Mouse (Mus musculus) hindlimb bud, embryonic 11.5 days (tissue): Measurements from ENCODE around the gene Ngdn.
A peak's percentile ranks its signal among the peaks of the same experiment; 100 is the strongest.
"Not testable (repeated sequence)": the region's sequence is repeated elsewhere in the genome, so short reads cannot be mapped to it uniquely, and the experiment has no call there.

Source experiments
- DNase-seq: peaks from one replicate; pipeline ENCODE4 v3.0.0-alpha.2; 2012; ENCODE audit warnings: low read depth, low spot score; ENCODE audit errors: extremely low spot score

Ngdn gene

GRCm38 (mm10) chr14:54998680-54999079 lies 16.6 kb upstream of the Ngdn start:
- DNase-seq: no peak

DNA sequence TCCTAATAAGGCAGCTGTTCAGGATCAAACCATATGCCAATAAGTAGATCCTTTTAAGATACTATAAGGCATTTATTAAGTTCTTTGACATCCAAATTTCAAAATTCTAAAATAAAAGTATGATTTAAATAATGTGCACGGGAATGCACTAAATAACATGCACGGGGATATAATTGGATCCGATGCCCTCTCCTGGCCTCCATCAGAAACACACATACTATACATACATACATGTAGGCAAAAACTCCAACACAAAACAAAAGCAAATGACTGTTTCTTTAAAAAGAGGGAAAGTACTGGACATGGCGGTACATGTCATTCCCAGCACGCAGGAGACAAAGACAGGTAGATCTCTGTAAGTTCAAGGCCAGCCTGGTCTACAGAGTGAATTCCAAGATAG lies 15.4 kb upstream of the Ngdn start:
- not testable (repeated sequence) for DNase-seq

DNA sequence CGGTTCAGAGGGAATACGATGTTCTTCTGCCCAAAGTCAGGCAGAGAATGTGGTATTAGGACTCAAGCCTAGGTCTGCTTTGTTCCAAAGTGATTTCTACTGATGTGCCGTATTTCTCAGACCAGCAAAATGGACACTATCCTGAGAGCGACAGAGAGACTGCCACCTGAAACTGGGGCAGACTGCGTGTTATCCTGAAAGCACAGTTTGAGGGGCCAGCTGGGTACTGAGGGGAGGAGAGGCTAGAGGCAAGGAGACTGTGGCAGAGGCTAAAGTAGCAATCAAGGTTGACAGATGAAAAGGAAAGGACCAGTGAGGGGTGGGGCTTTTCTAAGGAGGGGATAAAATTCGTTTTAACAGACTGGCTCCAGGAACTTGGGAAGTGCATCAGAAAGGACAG lies 14.4 kb upstream of the Ngdn start:
- DNase-seq: no peak

GRCm38 (mm10) chr14:55001446-55001845 lies 13.8 kb upstream of the Ngdn start:
- no peak for DNase-seq

- no peak for DNase-seq
Measured at GRCm38 (mm10) chr14:55001938-55002686, 13.1 kb upstream of the Ngdn start.

DNA sequence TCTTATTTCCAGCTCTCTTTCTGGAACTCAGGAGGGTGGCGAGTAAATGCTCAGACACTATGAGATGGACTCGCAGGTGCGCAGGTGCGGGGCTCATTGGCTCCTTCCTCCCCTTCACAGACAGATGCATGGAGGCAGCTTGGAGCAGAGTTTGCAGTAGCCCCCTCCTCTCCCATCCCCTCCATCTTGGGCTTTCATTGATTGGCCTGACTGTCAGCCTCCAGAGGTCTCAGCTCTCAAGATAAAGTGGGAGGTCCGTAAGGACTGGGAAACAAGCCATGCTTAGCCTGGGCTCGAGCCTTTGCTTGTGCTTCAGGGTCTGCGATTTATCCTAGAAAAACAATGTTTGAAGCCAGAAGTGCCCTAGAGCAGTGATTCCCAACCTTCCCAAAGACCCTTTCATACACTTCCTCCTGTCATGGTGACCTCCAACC lies 12.6 kb upstream of the Ngdn start:
- DNase-seq: no peak

GRCm38 (mm10) chr14:55003878-55004855 lies 11.1 kb upstream of the Ngdn start:
- DNase-seq: no peak

GRCm38 (mm10) chr14:55005506-55005905 lies 9.7 kb upstream of the Ngdn start:
- DNase-seq: no peak

- DNase-seq: no peak
Measured at GRCm38 (mm10) chr14:55005967-55006366, 9.3 kb upstream of the Ngdn start.

DNA sequence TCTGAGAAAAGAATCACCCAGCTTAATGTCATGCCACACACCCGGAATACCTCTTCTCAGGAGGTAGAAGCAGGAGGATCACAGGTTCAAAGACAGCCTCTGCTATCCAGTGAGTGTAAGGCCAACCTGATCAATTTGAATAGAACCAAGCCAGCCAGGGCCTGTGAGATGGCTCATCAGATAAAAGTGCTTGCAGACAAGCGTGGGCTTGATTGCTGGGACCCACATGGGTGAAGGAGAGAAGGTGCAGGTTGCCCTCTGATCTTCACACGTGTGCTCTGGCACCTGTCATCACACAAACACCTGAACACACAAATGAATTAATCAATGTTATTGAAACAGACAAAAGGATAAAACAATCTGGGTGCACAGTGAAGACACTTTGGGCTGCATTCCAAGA lies 8.7 kb upstream of the Ngdn start:
- no peak for DNase-seq

DNA sequence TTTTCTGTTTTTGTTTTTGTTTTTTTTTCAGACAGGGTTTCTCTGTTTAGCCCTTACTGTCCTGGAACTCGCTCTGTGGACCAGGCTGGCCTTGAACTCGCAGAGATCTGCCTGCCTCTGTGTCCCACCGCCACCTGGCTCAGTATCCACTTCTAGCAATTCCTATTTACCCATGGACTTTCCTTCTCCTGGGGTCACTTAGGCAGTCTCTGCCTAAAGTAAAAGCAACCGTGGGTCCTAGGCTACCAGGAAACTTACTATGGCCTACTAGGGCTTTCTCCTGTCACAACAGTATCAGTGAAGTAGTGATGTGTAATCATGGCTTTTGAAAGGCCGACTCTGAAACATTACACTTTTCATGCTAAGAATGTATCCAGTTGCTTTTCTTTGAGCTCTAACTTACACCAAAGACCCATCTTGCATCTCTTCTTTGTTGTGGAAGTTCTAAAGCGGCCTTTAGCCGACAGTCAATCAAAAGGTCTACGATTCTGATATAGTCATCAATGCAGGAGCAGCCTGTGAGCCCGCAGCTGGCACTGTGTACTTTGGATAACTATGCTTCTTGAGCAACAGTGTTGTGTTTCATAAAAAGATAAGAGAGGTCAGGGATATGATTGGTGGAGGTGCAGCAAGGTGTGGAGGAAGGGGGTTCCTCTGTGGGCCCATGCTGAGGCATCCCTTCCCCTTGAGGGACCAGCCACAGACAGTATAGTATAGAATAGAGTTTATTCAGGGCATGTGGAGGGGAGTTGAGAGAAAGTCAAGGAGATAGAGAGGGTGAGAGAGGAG lies 7.9 kb upstream of the Ngdn start:
- no peak for DNase-seq

GRCm38 (mm10) chr14:55008417-55008816 lies 6.8 kb upstream of the Ngdn start:
- DNase-seq: no peak

- DNase-seq: no peak
Measured at GRCm38 (mm10) chr14:55011116-55011515, 4.1 kb upstream of the Ngdn start.

DNA sequence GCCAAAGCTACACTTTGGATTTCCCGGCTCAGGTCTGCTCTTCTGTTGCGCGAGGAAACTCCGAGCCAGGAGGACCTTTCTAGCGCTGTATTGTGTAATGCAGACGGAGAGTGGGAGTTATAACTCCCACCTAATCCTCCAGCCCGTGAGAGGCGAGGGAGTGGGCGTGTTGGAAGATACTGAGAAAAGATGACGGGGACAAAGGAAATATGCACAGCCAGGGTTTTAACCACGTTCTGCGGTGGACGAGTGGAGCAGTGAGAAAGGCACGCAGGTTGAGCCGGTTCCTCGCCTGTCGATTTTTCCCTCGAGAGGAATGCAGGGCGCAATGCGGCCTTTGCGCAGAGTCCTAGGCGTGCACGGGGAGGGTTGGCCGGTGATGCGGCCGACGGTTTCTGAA lies 663 bp upstream of the Ngdn start:
- DNase-seq: peak; percentile 14

GRCm38 (mm10) chr14:55015767-55016111 lies 485 bp downstream of the Ngdn start:
- no peak for DNase-seq

GRCm38 (mm10) chr14:55016876-55017275 lies 1.6 kb downstream of the Ngdn start:
- no peak for DNase-seq

- no peak for DNase-seq
Measured at GRCm38 (mm10) chr14:55020394-55020793, 5.1 kb downstream of the Ngdn start.

GRCm38 (mm10) chr14:55023011-55023410 lies 7.8 kb downstream of the Ngdn start:
- no peak for DNase-seq

DNA sequence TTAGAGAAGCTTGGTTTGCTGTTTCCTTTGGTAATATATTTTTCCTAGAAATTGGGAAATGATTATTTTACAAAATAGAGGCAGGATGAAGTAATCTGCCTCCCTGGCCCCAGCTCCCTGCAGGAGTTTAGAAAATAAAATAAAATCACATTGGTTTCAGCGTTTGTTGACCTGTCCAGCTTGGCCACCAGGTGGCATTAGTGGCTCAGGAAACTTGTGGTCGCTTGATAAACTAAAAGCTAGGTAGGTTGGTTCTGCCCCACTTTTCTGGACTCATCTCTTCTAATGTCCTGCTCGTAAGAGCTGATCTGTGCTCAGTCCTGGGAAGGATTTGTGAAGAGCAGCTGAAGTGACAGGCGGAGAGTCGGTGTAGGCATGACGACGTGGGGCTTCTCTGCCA lies 9.0 kb downstream of the Ngdn start:
- peak; percentile 44 for DNase-seq

GRCm38 (mm10) chr14:55025527-55025926 lies 10.3 kb downstream of the Ngdn start:
- no peak for DNase-seq

DNA sequence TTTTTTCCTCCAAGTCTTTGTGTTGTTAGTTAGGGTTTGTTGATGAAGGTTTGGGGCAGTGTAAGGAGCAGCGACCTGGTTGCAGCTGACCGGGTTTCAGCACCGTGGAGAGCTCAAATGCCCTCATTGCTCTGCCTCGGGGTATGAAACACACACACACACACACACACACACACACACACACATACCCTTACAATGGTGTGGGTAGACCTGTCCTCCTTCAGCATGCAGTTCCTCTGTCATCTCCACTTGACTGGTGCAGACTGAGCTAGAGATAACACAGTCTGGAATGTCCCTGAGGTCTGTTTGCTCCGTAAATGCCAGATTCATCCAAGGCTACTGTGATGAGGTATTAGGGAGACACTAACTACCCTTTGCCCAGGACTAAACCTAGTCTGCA lies 12.0 kb downstream of the Ngdn start:
- no peak for DNase-seq
